Mouse (Mus musculus) granulocyte monocyte progenitor cell, adult 5-6 weeks (primary cell): Measurements from ENCODE around the gene Chmp4b. TPM values are rescaled to one million over a fixed set of nuclear protein-coding genes. Genes with fewer than 3 reads are reported as not detected.
A peak's percentile ranks its signal among the peaks of the same experiment; 100 is the strongest.

Experiments used
- ATAC-seq: replicated peaks from 2 replicates; pipeline ENCODE4 v1.8.0; 2016; ENCODE audit warnings: mild to moderate bottlenecking, moderate TSS enrichment, inconsistent platforms; ENCODE audit not compliant: poor library complexity, severe bottlenecking
- total RNA-seq, 2 experiments: library from RNA; stranded (forward) in 1 of 2; stranded (reverse) in 1 of 2; fragments of 200-712, 200-1000 nt in 1 of 2; fragments of >200 nt in 1 of 2; fragmentation: Nextera tagmentation in 1 of 2; gene quantifications; 2 replicates each; pipeline ENCODE4 v1.2.3; 2014 to 2017

The Chmp4b gene
- total RNA-seq, 2 experiments from 2014 or later: 120 to 129 TPM

DNA sequence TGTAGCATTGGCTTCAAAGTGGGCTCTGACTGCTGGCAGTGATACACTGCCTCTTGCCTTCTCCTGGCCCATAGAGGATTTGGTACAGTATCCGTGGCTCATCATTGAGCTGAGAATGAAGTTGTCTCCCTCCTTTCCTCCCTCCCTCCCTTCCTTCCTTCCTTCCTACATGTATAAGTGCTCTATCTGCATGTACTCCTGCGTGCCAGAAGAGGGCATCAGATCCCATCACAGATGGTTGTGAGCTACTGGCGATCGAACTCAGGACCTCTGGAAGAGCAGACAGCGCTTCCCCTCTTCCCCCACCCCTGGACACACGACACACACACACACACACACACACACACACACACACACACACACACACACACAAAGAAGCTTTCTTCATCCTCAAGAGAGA, 61.6 kb downstream of the Chmp4b start:
- ATAC-seq: 0 out of 2 replicates have a peak, but pooled peaks have one; percentile 21

DNA sequence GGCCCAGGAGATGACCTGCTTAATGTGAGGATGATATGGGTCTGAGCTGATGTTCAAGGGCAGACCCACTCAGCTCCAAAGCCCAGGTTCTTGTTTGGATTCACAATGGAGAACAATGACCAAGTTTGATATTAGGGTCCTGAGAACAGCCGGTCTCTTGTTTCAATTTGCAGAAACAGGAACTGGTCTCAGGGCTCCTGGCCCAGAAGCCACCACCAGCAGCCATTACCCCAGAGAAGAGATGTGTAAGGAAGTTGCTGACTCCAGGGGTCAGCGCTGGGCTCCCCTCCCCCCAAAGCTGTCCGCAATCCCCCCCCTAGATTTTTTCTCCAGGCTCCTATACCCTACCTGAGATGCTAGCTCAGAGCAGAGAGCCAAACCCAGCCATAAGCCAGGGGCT, 62.5 kb downstream of the Chmp4b start:
- ATAC-seq: peak; percentile 75

DNA sequence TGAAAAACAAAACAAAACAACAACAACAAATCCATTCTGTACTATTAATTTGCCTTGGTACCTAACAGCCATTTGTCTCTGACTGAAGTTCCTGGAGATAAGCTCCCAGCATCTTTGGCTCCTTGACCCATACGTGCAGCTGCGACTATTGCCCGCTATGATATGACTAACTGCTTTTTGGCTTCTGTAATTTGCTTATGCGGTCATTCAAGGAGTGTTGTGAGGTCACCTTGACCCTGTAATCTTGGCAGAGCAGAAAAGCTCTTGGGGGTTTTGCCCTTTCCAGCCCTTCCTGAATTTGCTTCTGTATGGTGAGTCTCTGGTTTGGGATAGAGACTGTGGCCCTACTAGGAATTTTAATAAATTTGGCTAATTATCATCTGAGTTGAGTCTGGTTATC, 65.1 kb downstream of the Chmp4b start:
- no peak for ATAC-seq

DNA sequence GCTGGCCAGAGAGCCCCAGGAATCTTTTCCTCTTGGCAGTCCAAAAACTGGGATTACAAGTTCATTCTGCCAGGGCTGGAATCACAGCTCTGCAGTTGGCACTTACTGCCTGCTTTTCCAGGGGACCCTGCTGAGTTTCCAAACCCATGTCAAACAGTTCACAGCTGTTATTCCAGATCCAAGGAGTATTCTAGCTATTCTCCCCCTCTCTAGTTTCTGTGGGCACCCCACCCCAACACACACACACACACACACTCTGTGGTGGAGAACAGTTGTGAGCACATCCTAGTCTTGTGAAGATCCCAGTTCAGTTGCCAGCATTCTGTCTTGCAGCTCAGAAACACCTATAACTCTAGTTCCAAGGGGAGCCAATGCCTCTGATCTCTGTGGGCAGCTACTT, 65.6 kb downstream of the Chmp4b start:
- ATAC-seq: no peak

DNA sequence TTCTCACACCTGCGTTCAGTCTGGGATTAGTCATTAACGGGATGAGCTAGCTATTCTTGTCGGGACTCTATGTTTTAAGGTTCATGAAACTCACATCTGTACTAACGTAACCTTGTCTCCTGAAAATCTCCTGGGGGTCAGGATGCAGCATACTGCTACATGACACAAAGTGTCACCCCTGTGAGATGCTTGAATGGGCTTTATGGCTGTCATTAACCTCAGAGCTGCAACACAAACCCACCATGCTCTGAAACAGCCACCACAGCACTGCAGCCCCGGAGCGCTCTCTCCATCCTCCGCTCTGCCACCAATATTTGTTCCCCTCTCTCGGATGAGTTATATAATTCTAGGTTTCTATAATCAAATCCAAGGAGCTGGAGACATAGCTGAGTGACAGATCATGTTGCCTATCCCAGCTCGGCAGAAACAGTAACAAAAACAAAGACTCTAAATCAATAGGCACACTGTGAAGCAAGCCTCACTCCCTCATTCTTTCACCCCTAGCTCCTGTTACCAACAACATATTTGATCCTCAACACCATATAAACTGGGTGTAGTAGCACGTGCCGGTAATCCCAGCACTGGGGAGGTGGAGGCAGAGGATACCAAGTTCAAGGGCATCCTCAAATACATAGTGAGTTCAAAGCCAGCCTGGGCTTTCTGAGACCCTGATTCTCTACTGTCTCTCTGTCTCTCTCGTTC, 67.5 kb downstream of the Chmp4b start:
- ATAC-seq: no peak

DNA sequence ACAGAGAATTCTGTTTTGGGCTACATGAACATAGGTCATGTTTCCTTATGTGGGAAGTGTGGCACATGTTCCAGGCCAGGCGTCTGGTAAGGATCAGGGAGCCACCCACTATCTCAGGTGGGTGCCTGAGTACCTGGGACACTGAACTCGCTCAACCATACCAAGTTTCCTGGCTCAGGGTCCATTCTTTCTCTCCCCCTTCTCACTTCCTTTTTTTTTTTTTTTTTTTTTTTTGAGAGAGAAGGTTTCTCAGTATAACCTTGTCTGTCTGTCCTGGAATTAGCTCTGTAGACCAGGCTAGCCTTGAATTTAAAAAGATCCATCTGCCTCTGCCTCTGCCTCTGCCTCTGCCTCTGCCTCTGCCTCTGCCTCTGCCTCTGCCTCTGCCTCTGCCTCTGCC, 68.8 kb downstream of the Chmp4b start:
- ATAC-seq: no peak

DNA sequence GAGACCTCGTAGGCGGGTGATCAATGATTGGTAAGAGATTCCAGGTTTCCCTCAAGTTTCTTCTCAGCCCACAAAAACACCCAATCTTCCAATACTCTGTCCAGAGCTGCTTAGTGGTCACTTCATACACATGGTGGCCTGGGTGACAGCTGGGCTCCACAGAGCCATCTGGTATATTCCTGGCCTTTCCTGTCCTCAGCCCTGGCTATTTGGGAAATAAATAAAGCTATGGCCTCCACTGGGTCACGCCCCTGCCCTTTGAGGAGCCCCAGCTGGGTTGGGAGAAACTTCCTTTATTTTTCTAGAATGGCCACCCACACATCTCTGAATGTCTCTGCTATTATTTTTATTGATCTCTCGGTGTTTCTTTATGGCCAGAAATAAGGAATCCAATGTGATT, 72.0 kb downstream of the Chmp4b start:
- ATAC-seq: no peak

DNA sequence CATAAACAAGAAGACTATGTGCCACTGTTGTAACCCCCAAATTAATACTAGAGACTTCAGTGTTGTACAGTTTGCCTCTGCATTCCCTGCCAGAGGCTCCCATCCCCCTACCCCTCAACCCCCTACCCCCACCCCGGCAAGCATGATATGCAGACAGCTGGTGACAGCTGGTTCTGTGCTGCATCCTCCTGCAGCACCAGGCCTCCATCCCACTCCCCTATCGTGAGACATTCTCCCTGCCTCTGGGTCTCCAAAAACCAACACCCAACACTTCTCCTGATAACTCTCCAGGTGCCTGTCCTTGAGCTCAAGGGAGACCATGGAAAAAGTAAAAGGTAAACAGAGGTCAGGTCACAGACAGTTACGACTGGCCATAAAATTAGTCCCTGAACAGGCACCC, 78.2 kb downstream of the Chmp4b start:
- ATAC-seq: no peak

DNA sequence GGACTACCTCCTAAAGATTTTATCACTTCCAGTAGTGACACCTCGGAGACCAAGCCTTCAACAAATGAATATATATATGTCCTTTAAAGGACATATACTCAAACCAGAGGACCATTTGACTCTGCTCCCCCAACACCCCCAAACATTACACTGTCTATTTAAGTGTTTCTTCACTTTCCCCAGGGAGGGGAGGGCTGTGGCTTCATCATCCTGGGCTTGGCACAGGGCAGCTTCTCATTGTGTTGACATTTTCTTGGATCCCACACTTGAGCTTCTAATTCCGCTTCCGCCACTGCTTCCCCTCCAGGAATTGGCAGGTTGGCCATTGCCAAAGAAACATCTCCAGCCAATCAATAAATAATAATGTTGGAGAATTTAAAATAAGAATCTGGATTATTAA, 79.3 kb downstream of the Chmp4b start:
- ATAC-seq: no peak

DNA sequence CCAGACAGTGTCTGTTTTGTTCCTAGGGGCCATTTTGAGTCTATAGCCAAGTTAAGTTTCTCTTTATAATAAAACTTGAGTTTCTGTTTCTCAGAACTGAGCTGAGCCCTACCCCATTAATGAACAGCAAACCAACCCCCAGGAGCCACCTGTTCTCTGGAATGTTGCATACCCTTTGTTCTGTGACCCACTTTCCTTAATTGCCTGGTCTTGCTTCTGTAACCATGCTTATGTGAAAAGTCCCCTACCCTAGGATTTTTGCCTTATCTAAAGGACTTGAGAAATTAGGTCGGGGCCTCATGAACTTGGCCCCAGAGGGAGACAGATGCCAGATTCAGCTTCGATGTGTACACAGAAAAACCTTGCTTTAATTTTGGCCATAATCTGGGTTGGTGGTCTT, 80.4 kb downstream of the Chmp4b start:
- ATAC-seq: no peak

DNA sequence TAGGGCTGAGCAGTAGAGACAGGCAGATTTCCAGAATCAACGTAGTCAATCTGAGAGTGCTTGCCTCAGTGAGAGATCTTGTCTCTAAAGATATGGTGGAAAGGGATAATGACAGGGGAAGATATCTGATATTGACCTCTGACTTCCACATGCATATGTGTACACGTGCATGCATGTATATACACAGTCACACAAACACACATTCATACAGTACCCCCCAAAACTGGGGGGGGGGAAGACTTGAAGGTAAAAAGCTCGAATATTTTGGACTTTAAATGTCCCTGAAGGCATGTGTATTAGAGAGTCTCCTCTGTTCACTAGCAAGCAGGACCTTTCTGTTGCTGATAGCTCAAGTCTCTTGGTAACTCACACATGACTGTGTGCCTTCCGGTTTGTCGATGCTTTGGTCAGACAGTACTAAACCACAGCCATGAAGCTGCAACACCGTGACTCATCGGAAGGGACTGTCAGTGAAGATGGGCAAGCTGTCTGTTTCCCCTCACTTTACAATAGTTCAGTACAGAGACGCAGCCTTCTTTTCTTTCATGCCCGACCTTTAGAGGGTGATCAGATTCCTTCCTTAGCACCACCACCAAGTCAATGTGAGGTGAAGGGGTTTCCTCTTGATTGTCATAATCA, 81.1 kb downstream of the Chmp4b start:
- ATAC-seq: peak; percentile 95

DNA sequence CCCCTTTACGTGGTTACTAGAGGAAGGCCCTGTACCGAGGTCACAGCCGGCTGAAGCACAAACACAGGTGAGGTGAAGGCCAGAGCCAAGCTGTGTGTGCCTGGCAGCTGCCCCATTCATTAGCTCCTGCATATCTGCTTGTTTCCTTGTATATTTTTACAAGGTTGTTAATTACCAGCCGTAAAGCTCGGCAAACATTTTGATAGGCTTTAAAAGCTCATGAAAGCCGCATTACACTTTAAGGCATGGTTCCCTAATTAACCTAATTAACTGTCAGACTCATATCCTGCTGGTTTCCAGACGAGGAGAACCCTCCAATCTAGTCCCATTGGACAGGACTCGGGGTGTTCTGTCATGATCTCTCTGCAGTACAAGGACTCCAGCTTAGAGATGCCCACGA, 83.5 kb downstream of the Chmp4b start:
- ATAC-seq: no peak

DNA sequence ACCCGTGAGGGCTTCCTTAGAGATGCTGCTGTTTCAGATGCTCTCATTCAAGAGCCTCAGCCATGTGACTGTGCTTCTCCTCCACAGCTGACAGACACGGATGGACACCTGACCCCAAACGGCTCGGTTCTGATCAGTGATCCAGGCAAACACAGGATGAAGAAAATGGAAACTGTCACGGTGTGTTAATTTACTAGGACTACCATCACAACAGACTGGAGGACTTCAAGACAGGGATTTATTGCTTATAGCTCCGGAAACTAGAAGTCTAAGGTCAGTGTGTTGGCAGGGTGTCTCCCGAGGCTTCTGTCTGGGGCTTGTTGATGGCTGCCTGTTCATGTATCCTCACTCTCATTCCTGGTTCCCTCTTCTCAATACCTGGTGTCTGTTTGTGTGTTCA, 83.9 kb downstream of the Chmp4b start:
- ATAC-seq: no peak

DNA sequence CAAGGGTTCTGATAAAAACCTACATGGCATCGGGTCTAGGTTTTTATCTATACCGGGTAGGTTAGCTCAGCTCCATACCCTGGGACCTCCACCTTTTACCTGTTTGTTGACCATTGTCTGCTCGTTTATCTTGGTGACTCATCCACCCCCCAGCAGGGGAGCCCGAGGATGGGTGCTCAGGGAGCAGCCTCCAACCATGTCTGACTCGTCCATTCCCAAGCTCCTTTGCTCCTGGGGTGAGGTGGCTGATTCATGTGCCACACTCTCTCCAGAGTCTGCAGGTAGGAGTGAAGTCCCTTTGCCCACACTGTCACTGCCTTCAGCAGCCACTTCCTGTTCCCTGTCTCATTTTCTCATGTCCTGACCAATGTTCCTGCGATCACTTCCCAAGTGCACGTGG, 84.5 kb downstream of the Chmp4b start:
- ATAC-seq: 0 out of 2 replicates have a peak, but pooled peaks have one; percentile 23

DNA sequence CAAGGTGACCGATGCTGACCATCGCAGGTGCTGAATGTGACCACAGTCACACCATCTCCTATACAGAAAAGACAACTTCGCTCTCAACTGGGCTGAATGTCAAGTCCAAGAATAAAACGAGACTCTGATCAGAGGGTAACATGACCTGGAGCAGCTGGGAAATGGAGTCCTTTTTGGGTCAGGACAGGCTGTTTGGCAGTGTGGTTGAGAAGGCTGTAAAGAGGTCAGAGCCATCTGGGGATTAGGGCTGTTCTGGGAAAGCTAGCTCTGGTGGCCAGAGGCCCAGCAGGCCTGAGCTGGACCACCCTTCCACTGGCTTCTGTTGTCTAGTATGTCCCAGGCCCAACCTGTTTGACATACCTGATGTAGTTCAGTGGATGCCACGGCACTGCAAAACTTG, 87.1 kb downstream of the Chmp4b start:
- ATAC-seq: no peak

DNA sequence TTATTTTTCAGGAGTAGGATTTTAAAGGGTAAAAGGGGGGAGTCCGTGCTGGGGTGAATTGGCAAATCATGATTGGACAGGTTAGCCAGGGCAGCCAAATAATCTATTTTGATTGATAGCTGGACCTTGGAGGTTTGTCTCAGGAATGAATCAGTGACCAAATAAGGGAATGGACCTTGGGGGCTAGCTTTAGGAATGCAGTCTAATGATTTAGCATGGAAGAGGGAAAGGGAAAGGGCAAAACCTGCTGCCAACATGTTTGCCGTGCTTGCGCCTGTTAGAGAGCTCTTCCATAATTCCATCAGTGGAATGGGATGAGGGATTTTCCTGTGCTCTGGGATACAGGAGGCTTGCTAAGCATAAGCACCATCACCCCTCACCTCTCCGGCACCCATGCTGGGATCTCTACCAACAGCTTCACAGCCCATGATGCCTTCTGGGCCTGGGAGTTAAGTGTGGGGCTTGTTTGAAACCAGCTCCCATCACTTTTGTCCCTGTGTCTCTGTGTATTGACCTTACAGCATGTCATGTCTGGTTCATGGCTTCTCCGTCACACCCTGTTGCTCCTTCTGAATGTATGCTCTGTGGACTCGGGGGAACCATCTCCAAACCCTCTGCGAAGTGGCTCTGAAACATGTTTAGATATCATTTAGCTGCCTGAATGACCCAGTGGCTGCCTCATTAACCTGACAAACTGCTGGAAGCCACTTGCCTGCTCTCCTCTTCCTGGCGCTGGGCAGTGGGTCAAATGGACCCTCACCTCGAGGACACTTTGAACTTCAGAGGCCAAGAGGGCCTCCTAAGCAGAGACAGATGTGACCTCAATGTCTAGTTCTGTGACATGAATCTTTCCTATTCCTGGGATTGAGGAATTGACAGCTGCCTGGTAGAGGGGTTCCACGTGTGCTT, 91.7 kb downstream of the Chmp4b start:
- no peak for ATAC-seq

DNA sequence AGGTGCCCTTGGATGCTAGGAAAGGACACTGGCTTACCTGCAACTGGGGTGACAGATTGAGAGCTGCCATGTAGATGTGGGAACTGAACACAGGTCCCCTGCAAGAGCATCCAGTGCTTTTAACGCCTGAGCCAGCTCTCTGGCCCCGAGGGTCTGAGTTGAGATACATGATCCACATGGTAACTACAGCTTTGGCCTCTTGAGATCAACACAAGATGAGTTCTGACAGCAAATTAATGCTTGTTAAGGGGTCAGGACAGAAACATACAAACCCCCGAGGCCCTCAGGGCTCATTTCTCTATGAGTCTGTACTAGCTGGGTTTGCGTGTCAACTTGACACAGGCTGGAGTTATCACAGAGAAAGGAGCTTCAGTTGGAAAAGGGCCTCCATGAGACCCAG, 92.4 kb downstream of the Chmp4b start:
- no peak for ATAC-seq
